Mouse (Mus musculus) stomach, embryonic 14.5 days (tissue): ENCODE data around the gene Prdx5. TPM values are rescaled to one million over a fixed set of nuclear protein-coding genes. Genes with fewer than 3 reads are reported as not detected.

Experiments
- ATAC-seq: fragments of 200-750 bp; cut with Nextera tagmentation; 2 replicates; pipeline ENCODE4 v1.8.0; 2017; ENCODE audit warnings: low read depth, moderate TSS enrichment; ENCODE audit not compliant: insufficient number of reproducible peaks, insufficient read depth, low FRiP score
- H3K27ac ChIP-seq: fragments of 300-500 bp; sonication (generic); 2 replicates; pipeline ENCODE4 v1.5.1; 2014; ENCODE audit warnings: mild to moderate bottlenecking, low read length, moderate library complexity, mixed read lengths
- H3K27me3 ChIP-seq: fragments of 300-500 bp; sonication (generic); 2 replicates; pipeline ENCODE4 v1.6.1; 2014; ENCODE audit warnings: low read length, control low read depth, mixed read lengths; ENCODE audit not compliant: control insufficient read depth, insufficient read depth
- H3K36me3 ChIP-seq: fragments of 300-500 bp; sonication (generic); 2 replicates; pipeline ENCODE4 v1.6.1; 2014; ENCODE audit warnings: mild to moderate bottlenecking, control low read depth, low read length, moderate library complexity, mixed read lengths; ENCODE audit not compliant: control insufficient read depth, insufficient read depth
- H3K4me1 ChIP-seq: fragments of 300-500 bp; sonication (generic); 2 replicates; pipeline ENCODE4 v1.6.1; 2014; ENCODE audit warnings: low read length, control low read depth, mixed read lengths; ENCODE audit not compliant: control insufficient read depth, insufficient read depth
- H3K4me2 ChIP-seq: fragments of 300-500 bp; sonication (generic); replicated peaks from 2 replicates; pipeline ENCODE4 v1.6.1; 2014; ENCODE audit warnings: low read depth, low read length, control low read depth
- H3K4me3 ChIP-seq: fragments of 300-500 bp; sonication (generic); 2 replicates; pipeline ENCODE4 v1.5.1; 2014; ENCODE audit warnings: low read depth, low read length, control low read depth
- H3K9ac ChIP-seq: fragments of 300-500 bp; sonication (generic); replicated peaks from 2 replicates; pipeline ENCODE4 v1.6.1; 2014; ENCODE audit warnings: low read depth, mild to moderate bottlenecking, control low read depth, low read length, moderate library complexity, mixed read lengths
- H3K9me3 ChIP-seq: fragments of 300-500 bp; sonication (generic); 2 replicates; pipeline ENCODE4 v1.6.1; 2016; ENCODE audit warnings: low read depth, low read length, control low read depth; ENCODE audit not compliant: control insufficient read depth
- WGBS: fragments of 180-500 bp; shearing (Covaris S2); extraction: QIAGEN DNeasy Blood & Tissue Kit; methylation state at CpG from one replicate; pipeline ENCODE4 v1.1.7; 2014; 5-methylcytosine and 5-hydroxymethylcytosine counted together
- polyA plus RNA-seq: library from polyadenylated mRNA; unstranded; fragments of >200 nt; fragmentation: Nextera tagmentation; extraction: Ambion mirVana; gene quantifications from 2 replicates; pipeline ENCODE4 v1.2.1, GENCODE M21; 2014

Gene Prdx5
- polyA plus RNA-seq, 1 experiment from 2014 or later: 172 TPM

DNA sequence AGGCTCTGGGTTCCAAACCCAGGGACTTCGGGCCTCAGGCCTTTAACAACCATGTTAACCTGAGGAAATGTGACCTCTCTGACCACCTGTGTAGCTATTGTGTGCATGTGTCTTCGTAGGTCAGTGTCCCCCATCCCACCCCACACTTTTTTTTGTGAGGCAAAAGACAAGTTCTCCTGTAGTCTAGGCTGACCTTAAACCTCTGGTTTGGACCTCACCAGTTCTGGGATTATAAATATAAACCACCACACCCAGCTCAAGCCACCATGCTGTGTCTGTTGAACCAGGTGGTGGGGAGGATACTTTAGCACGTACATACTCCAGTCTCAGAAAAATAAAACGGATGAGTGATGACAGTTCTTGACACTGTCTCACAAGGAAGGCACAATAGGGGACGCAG, 40.0 kb upstream of the Prdx5 start:
- peak overlapping the region; percentile 57 for H3K4me3 ChIP-seq
- H3K27ac ChIP-seq: peak overlapping the region; percentile 97; the same call in 1 of the 2 replicates
- no peaks in the 10 kb centered on the region for H3K9me3 ChIP-seq
- peak overlapping the region; percentile 93 for H3K4me2 ChIP-seq
- peaks cover 14% of the 10 kb centered on the region; the same call in 1 of the 2 replicates for H3K36me3 ChIP-seq
- H3K4me1 ChIP-seq: peaks cover 20% of the 10 kb centered on the region
- no peaks in the 10 kb centered on the region for H3K27me3 ChIP-seq
- 55% methylated on average over 5 of the region's 5 CpGs for WGBS
- ATAC-seq: no peak
- H3K9ac ChIP-seq: peak overlapping the region; percentile 61; the same call in 1 of the 2 replicates

DNA sequence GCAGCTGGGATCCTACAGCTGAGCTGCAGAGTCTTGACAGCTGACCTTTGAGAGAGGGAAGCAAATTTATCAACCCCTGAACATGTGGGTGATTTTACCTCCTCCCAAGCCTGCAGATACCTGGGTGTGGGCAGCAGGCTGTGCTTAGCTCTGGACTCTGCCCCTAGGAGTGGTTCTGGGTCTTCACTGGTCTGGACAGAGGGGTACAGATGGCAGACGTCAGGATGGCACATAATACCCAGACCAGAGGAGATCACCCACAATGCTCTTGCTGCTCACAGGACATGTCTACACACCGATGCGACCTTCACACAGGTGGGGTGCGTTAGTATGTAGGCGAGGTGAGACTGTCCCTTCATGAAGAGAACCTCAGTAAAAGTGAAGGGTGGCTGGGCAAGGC, 39.6 kb upstream of the Prdx5 start:
- no peak overlapping the region for H3K9ac ChIP-seq
- peak overlapping the region; percentile 93 for H3K4me2 ChIP-seq
- no peak for ATAC-seq
- H3K4me1 ChIP-seq: peaks cover 20% of the 10 kb centered on the region
- H3K4me3 ChIP-seq: no peak overlapping the region
- H3K36me3 ChIP-seq: peaks cover 9% of the 10 kb centered on the region; the same call in 1 of the 2 replicates
- no peaks in the 10 kb centered on the region for H3K27me3 ChIP-seq
- no peak overlapping the region; the same call in 1 of the 2 replicates for H3K27ac ChIP-seq
- no peaks in the 10 kb centered on the region for H3K9me3 ChIP-seq
- WGBS: 80% methylated on average over 5 of the region's 5 CpGs

DNA sequence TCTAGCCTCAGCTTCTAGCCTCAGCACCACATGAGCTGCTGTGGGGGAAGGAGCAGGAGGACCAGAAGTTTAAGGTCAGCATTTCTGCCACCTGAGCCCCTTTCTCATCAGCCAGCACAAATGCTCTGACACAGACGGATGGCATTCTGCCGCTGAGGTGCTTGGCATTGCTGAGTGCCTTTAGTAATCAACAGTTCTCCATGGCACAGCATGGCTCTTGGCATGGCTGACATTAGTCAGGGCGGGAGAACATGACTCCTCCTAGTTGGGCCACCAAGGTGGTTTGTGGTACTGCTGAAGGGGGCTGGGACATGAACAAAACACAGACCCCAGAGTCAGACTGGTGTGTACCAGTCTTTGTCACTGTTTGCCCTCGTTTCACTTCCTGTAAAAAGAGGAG, 38.3 kb upstream of the Prdx5 start:
- Histone ChIP-seq H3K9ac (no peak overlapping the region), H3K27ac (no peak overlapping the region), H3K27me3 (no peaks in the 10 kb centered on the region), H3K4me3 (no peak overlapping the region), H3K4me2 (no peak overlapping the region), H3K36me3 (no peaks in the 10 kb centered on the region; the same call in 1 of the 2 replicates), H3K9me3 (no peaks in the 10 kb centered on the region), H3K4me1 (peaks cover 18% of the 10 kb centered on the region)
- no peak for ATAC-seq
- WGBS: 76% methylated on average over 4 of the region's 4 CpGs

DNA sequence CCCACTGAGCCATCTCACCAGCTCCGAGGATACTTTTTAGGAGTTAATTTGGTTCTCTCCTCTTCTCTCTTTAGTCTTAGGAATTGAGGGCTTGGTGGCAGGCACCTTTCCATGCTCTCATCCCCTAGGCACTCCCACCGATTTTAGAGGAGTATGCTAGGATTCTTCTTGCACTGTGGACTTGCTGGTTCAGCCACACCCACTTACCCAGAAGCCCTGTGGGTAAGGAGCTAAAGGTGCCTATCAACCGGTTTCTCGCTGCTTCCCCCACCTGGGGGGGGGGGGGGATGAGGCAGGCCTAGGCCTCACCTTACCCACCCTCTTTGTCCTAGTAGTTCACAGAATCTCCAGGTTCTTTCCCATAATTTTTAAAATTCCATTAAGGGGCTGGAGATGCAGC, 37.8 kb upstream of the Prdx5 start:
- Histone ChIP-seq H3K4me3 (no peak overlapping the region), H3K4me1 (peaks cover 19% of the 10 kb centered on the region), H3K9me3 (no peaks in the 10 kb centered on the region), H3K36me3 (no peaks in the 10 kb centered on the region; the same call in 1 of the 2 replicates), H3K4me2 (no peak overlapping the region), H3K27ac (no peak overlapping the region), H3K9ac (no peak overlapping the region), H3K27me3 (no peaks in the 10 kb centered on the region)
- ATAC-seq: no peak
- WGBS: 45% methylated on average over 4 of the region's 4 CpGs

DNA sequence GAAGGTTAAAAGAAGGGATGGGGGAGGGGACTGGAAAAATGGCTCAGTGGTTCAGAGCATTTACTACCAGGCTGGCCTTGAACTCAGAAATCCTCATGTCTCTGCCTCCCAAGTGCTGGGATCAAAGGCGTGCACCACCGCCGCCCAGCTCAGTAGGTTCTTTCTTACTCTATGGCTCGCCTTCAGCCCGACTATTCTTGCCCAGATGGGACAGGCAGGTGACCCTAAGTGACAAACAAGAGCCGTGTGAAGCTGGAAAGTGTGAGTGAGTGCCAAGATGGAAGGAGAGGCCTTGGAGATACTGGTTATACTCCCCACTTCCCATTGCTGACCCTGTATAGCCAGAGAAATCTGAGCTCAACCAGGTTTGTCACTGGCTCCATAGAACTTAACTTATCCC, 33.8 kb upstream of the Prdx5 start:
- Histone ChIP-seq H3K4me3 (no peak overlapping the region), H3K9me3 (no peaks in the 10 kb centered on the region), H3K9ac (no peak overlapping the region), H3K36me3 (no peaks in the 10 kb centered on the region; the same call in 1 of the 2 replicates), H3K27ac (no peak overlapping the region), H3K4me1 (peaks cover 11% of the 10 kb centered on the region; the same call in 1 of the 2 replicates), H3K27me3 (no peaks in the 10 kb centered on the region), H3K4me2 (no peak overlapping the region)
- WGBS: 93% methylated on average over 6 of the region's 6 CpGs
- no peak for ATAC-seq

DNA sequence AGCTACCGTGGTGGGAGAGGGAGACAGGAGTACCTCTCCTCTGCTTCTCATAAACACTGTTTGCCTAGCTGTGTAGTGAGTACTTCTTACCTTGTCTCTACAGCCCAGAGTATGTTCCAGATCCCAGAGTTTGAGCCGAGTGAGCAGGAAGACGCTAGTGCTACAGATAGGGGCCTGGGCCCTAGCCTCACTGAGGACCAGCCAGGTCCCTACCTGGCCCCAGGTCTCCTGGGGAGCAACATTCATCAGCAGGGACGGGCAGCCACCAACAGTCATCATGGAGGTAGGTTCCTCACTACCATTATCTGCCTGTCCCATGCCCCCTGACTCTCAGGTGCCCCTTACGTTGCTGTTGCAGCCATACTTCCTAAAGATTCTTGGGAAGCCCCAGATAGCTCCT, 32.9 kb upstream of the Prdx5 start:
- H3K27ac ChIP-seq: peak overlapping the region; percentile 98
- H3K4me3 ChIP-seq: peak overlapping the region; percentile 85
- peak overlapping the region; percentile 82 for H3K9ac ChIP-seq
- H3K36me3 ChIP-seq: no peaks in the 10 kb centered on the region; the same call in 1 of the 2 replicates
- peaks cover 11% of the 10 kb centered on the region; the same call in 1 of the 2 replicates for H3K4me1 ChIP-seq
- H3K27me3 ChIP-seq: no peaks in the 10 kb centered on the region
- 27% methylated on average over 5 of the region's 5 CpGs for WGBS
- no peaks in the 10 kb centered on the region for H3K9me3 ChIP-seq
- ATAC-seq: no peak; the same call in 1 of the 2 replicates
- H3K4me2 ChIP-seq: peak overlapping the region; percentile 99

DNA sequence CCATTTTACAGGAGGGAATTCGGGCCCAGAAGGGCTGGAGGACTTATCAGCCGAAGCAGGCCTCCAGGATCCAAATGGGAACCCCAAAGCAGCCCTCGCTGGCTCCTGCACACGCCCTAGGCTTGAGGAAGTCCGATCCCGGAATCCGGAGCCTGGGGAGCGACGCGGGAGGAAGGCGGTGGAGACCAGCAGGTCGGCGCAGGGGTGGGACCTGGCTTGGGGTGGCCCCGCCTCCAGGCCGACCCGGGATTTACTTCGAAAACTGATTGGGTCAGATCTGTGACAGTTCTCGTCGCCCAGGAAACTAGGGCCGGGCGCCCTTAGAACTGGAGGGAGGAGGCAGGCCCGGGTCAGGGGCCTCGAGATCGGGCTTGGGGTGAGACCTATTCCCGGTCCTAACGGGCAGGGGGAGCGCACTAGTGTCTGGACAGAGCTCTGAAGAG, 32.4 kb upstream of the Prdx5 start, which contains the start of gene Gpr137:
Gene Gpr137 (minus strand): TSS at position 232 of the 443 bp plus-strand sequence.
- no peaks in the 10 kb centered on the region for H3K9me3 ChIP-seq
- H3K4me2 ChIP-seq: peak within 1 kb of the TSS; percentile 99
- ATAC-seq: peak; percentile 91
- no peaks in the 10 kb centered on the region; the same call in 1 of the 2 replicates for H3K36me3 ChIP-seq
- peaks cover 11% of the 10 kb centered on the region; the same call in 1 of the 2 replicates for H3K4me1 ChIP-seq
- peak within 1 kb of the TSS; percentile 98 for H3K27ac ChIP-seq
- WGBS: under 1% methylated on average over 27 of the region's 27 CpGs
- H3K4me3 ChIP-seq: peak within 1 kb of the TSS; percentile 85
- H3K27me3 ChIP-seq: no peaks in the 10 kb centered on the region
- peak within 1 kb of the TSS; percentile 82 for H3K9ac ChIP-seq

DNA sequence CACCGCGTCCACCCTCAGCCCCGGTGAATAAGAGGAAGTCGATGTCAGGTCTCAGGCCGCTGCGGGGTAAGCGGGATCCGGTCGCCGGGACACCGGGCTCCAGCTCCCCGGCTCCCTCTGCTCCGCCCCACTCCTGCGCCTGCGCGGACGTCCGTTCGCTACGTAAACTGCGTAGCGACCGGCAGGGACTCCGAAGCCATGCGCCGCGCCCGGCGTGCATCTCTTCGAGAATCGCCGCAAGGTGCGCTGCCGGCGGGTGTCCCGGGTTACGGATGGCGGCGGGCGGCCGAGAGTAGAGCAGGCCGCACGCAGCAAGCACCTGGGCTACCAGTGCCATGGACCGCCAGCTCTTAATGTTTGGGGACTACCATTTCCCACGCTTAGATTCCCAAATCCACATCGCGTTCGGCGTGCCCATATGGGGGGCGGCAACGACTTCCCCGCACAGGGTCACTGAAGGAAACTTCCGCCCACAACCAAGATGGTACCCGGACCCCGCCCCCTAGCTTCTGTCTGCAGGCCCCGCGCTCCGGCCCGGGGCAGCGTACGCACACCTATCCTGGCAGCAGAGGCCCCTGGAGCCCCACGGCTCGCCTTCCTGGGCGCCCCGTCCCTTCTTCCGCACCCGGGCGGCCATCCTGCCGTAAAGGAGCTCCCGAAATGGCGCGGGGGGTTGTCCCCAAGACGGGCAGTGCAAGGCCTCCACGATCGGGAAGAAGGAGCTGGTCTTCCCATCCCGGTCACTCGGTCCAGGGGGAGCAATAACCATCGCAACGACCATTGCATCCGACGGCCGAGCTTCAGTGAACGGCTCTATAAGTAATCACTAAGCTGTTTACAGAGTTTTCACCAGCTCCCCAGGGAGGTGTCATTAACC, 31.7 kb upstream of the Prdx5 start, which contains the start of gene Bad:
Gene Bad (plus strand): TSS at position 490 of the 877 bp plus-strand sequence.
- Histone ChIP-seq H3K4me2 (peak within 1 kb of the TSS; percentile 99), H3K36me3 (no peaks in the 10 kb centered on the region; the same call in 1 of the 2 replicates), H3K9ac (peak within 1 kb of the TSS; percentile 82), H3K27me3 (no peaks in the 10 kb centered on the region), H3K9me3 (no peaks in the 10 kb centered on the region), H3K4me1 (peaks cover 11% of the 10 kb centered on the region; the same call in 1 of the 2 replicates), H3K27ac (peak within 1 kb of the TSS; percentile 98), H3K4me3 (peak within 1 kb of the TSS; percentile 85)
- under 1% methylated on average over 83 of the region's 83 CpGs for WGBS
- ATAC-seq: peak; percentile 79
